Mouse (Mus musculus): ENCODE data around the gene Sh3pxd2a.

DNA sequence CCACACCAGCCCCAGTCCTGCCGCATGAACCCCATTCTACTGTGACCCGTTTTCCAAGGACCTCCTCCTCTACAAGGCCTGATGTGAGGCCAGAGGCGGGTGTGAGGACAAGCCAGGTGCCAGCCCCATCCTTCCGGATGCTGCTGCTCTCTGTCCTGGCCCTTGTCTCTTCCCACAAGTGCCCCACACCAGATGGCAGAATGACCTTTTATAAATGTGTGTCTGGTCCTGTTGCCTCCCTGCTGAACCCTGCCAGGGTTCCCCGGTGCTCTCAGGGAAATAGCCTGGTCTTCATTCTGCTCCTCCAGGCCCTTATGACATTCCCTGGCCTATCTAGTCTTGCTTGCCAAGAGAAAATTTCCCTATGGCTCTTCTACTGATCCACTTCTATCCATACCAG lies 238.4 kb downstream of the Sh3pxd2a start:
- TF ChIP-seq CTCF (IDR thresholded peaks at IDR 0.05; ENCODE audit: low read depth, low read length) (no peak), POLR2A (IDR thresholded peaks at IDR 0.05; ENCODE audit: insufficient read depth, low read length) (no peak)
